Mouse (Mus musculus) limb, embryonic 12.5 days (tissue): ENCODE measurements around the gene E2f3. TPM values are rescaled to one million over a fixed set of nuclear protein-coding genes. Genes with fewer than 3 reads are reported as not detected.

Experiments used
- ATAC-seq: fragments of 200-750 bp; cut with Nextera tagmentation; 2 replicates; pipeline ENCODE4 v1.8.0; 2017; ENCODE audit warnings: low read depth, moderate TSS enrichment; ENCODE audit not compliant: insufficient number of reproducible peaks, insufficient read depth, low FRiP score, low TSS enrichment
- H3K27ac ChIP-seq: fragments of 300-500 bp; sonication (generic); 2 replicates; pipeline ENCODE4 v1.5.1; 2016; ENCODE audit warnings: mild to moderate bottlenecking, moderate library complexity
- H3K27me3 ChIP-seq: fragments of 300-500 bp; sonication (generic); 2 replicates; pipeline ENCODE4 v1.6.1; 2016; ENCODE audit warnings: mild to moderate bottlenecking, moderate library complexity
- H3K36me3 ChIP-seq: fragments of 300-500 bp; sonication (generic); 2 replicates; pipeline ENCODE4 v1.6.1; 2016; ENCODE audit warnings: mild to moderate bottlenecking, moderate library complexity
- H3K4me1 ChIP-seq: fragments of 300-500 bp; sonication (generic); replicated peaks from 2 replicates; pipeline ENCODE4 v1.6.1; 2016
- H3K4me2 ChIP-seq: fragments of 300-500 bp; sonication (generic); 2 replicates; pipeline ENCODE4 v1.6.1; 2016; ENCODE audit warnings: mild to moderate bottlenecking, moderate library complexity
- H3K4me3 ChIP-seq: fragments of 300-500 bp; sonication (generic); replicated peaks from 2 replicates; pipeline ENCODE4 v1.5.1; 2016; ENCODE audit warnings: mild to moderate bottlenecking
- H3K9ac ChIP-seq: fragments of 300-500 bp; sonication (generic); replicated peaks from 2 replicates; pipeline ENCODE4 v1.6.1; 2016; ENCODE audit warnings: mild to moderate bottlenecking, moderate library complexity
- H3K9me3 ChIP-seq: fragments of 300-500 bp; sonication (generic); 2 replicates; pipeline ENCODE4 v1.6.1; 2016; ENCODE audit warnings: mild to moderate bottlenecking, moderate library complexity
- WGBS: fragments of 180-500 bp; shearing (Covaris S2); methylation state at CpG from one replicate; pipeline ENCODE4 v1.1.7; 2016; 5-methylcytosine and 5-hydroxymethylcytosine counted together
- polyA plus RNA-seq: library from polyadenylated mRNA; unstranded; fragments of >200 nt; fragmentation: Nextera tagmentation; extraction: Ambion mirVana; gene quantifications from 2 replicates; pipeline ENCODE4 v1.2.1, GENCODE M21; 2016

Gene E2f3
- polyA plus RNA-seq, 1 experiment from 2014 or later: 22.5 TPM

- whole genome bisulfite sequencing: 94% methylated on average over 3 of the region's 3 CpGs
Observed at GRCm38 (mm10) chr13:29866780-29867179, 119.1 kb downstream of the E2f3 start.

GRCm38 (mm10) chr13:29864331-29864730 is 121.5 kb downstream of the E2f3 start:
- Histone ChIP-seq H3K4me2 (no peak overlapping the region), H3K36me3 (no peaks in the 10 kb centered on the region), H3K9me3 (no peaks in the 10 kb centered on the region), H3K27me3 (no peaks in the 10 kb centered on the region), H3K27ac (no peak overlapping the region), H3K4me3 (no peak overlapping the region), H3K4me1 (no peaks in the 10 kb centered on the region), H3K9ac (no peak overlapping the region)
- WGBS: 64% methylated on average over 6 of the region's 6 CpGs
- ATAC-seq: no peak

More at GRCm38 (mm10) chr13:29866780-29867179, 119.1 kb downstream of the E2f3 start:
- Histone ChIP-seq H3K4me1 (no peaks in the 10 kb centered on the region), H3K9me3 (no peaks in the 10 kb centered on the region), H3K27me3 (no peaks in the 10 kb centered on the region), H3K4me2 (no peak overlapping the region), H3K27ac (no peak overlapping the region), H3K4me3 (no peak overlapping the region), H3K36me3 (no peaks in the 10 kb centered on the region), H3K9ac (no peak overlapping the region)
- ATAC-seq: no peak

- Histone ChIP-seq H3K4me1 (no peaks in the 10 kb centered on the region), H3K9me3 (no peaks in the 10 kb centered on the region), H3K27me3 (no peaks in the 10 kb centered on the region), H3K4me2 (no peak overlapping the region), H3K4me3 (no peak overlapping the region), H3K27ac (no peak overlapping the region), H3K36me3 (no peaks in the 10 kb centered on the region), H3K9ac (no peak overlapping the region)
- 66% methylated on average over 2 of the region's 2 CpGs for WGBS
- ATAC-seq: no peak
Observed at GRCm38 (mm10) chr13:29860087-29860486, 125.8 kb downstream of the E2f3 start.

- Histone ChIP-seq H3K27ac (no peak overlapping the region), H3K36me3 (peaks cover 7% of the 10 kb centered on the region; the same call in 1 of the 2 replicates), H3K4me2 (no peak overlapping the region), H3K9ac (no peak overlapping the region), H3K9me3 (no peaks in the 10 kb centered on the region), H3K27me3 (no peaks in the 10 kb centered on the region), H3K4me1 (peaks cover 16% of the 10 kb centered on the region; the same call in 1 of the 2 replicates), H3K4me3 (no peak overlapping the region)
- no peak for ATAC-seq
- 22% methylated on average over 4 of the region's 4 CpGs for WGBS
Observed at GRCm38 (mm10) chr13:29857436-29857835, 128.4 kb downstream of the E2f3 start.

Other genes with a start within 250 kb of the E2f3 start
- gene Cdkal1, start 130.4 kb downstream of the E2f3 start, polyA plus RNA-seq: 37.3 and 42.4 TPM in 2 replicates
- 6.8 and 7.4 TPM in 2 replicates for gene Mboat1, start 150.4 kb upstream of the E2f3 start, polyA plus RNA-seq